Mouse (Mus musculus): ENCODE data around the gene Dnajc13.
A peak's percentile ranks its signal among the peaks of the same experiment; 100 is the strongest.

DNA sequence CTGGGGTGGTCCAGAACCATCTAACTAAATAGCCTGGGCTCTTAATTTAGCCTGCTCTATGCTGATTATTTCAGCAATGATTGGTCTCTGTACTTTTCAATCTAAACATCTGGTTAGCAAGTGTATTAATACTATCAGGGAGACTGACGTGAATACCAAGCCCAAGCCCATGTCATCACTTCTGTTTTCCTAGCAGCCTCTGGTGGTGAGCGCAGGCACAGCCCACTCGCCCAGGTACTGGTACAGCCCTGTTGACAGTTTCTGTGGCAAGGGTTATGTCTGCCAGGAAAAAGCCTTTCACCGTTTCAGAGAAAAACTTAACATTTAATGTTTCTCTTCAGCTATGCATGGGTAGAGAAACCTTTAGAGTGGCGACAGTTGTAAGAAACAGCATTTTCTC, 98.5 kb downstream of the Dnajc13 start:
- TF ChIP-seq EP300 (optimal IDR thresholded peaks at IDR 0.05), result no peak
- peak; percentile 50 for TF ChIP-seq CTCF (IDR thresholded peaks at IDR 0.05; ENCODE audit: low read depth)
